Mouse (Mus musculus): ENCODE results near the gene Spop.

- TF ChIP-seq CTCF (IDR thresholded peaks at IDR 0.05; ENCODE audit: borderline replicate concordance, extremely low read depth, insufficient read depth, insufficient read length) (no peak), POLR2A (IDR thresholded peaks at IDR 0.05; ENCODE audit: borderline replicate concordance, extremely low read depth, insufficient read depth, insufficient read length, poor library complexity, severe bottlenecking) (no peak)
These were observed 45.0 kb upstream of the Spop start for GRCm38 (mm10) chr11:95368871-95369270.
